Mouse (Mus musculus): Measurements from ENCODE around the gene Plekhs1. TPM values are rescaled to one million over a fixed set of nuclear protein-coding genes. Genes with fewer than 3 reads are reported as not detected.

Plekhs1 gene
- polyA plus RNA-seq, 1 experiment: not detected

- no peak overlapping the region for H3K27ac ChIP-seq (ENCODE audit: control insufficient read depth, insufficient read depth, low read depth, low read length, poor library complexity)
- H3K4me3 ChIP-seq (replicated peaks; ENCODE audit: control insufficient read depth, low read depth, low read length): no peak overlapping the region
- no peaks in the 10 kb centered on the region; the same call in 1 of the 2 replicates for H3K4me1 ChIP-seq (ENCODE audit: control insufficient read depth, insufficient read depth, low read length)
- 53% methylated on average over 4 of the region's 4 CpGs for WGBS
- no peak for TF ChIP-seq POLR2A (IDR thresholded peaks at IDR 0.05; ENCODE audit: borderline replicate concordance, control insufficient read depth, low read depth, low read length)
- TF ChIP-seq CTCF (IDR thresholded peaks at IDR 0.05; ENCODE audit: control insufficient read depth, insufficient read depth, low read length): no peak
These were observed 1.3 kb downstream of the Plekhs1 start for GRCm38 (mm10) chr19:56462786-56463185.

- WGBS: 78% methylated on average over 8 of the region's 8 CpGs
- TF ChIP-seq POLR2A (IDR thresholded peaks at IDR 0.05; ENCODE audit: borderline replicate concordance, control insufficient read depth, low read depth, low read length) (no peak), CTCF (IDR thresholded peaks at IDR 0.05; ENCODE audit: control insufficient read depth, insufficient read depth, low read length) (no peak)
- no peak overlapping the region for H3K27ac ChIP-seq (ENCODE audit: control insufficient read depth, insufficient read depth, low read depth, low read length, poor library complexity)
- no peak overlapping the region for H3K4me3 ChIP-seq (replicated peaks; ENCODE audit: control insufficient read depth, low read depth, low read length)
- H3K4me1 ChIP-seq (ENCODE audit: control insufficient read depth, insufficient read depth, low read length): no peaks in the 10 kb centered on the region; the same call in 1 of the 2 replicates
These were observed 5.0 kb downstream of the Plekhs1 start for GRCm38 (mm10) chr19:56466486-56466885.

- Histone ChIP-seq H3K4me3 (replicated peaks; ENCODE audit: control insufficient read depth, low read depth, low read length) (no peak overlapping the region), H3K27ac (ENCODE audit: control insufficient read depth, insufficient read depth, low read depth, low read length, poor library complexity) (no peak overlapping the region), H3K4me1 (ENCODE audit: control insufficient read depth, insufficient read depth, low read length) (peaks cover under 1% of the 10 kb centered on the region; the same call in 1 of the 2 replicates)
- TF ChIP-seq POLR2A (IDR thresholded peaks at IDR 0.05; ENCODE audit: borderline replicate concordance, control insufficient read depth, low read depth, low read length) (no peak), CTCF (IDR thresholded peaks at IDR 0.05; ENCODE audit: control insufficient read depth, insufficient read depth, low read length) (no peak)
- 80% methylated on average over 14 of the region's 14 CpGs for WGBS
These were observed 9.0 kb downstream of the Plekhs1 start for GRCm38 (mm10) chr19:56470286-56471020.

GRCm38 (mm10) chr19:56471934-56472333 lies 10.5 kb downstream of the Plekhs1 start:
- 81% methylated on average over 10 of the region's 10 CpGs for WGBS
- TF ChIP-seq POLR2A (IDR thresholded peaks at IDR 0.05; ENCODE audit: borderline replicate concordance, control insufficient read depth, low read depth, low read length) (no peak), CTCF (IDR thresholded peaks at IDR 0.05; ENCODE audit: control insufficient read depth, insufficient read depth, low read length) (no peak)
- H3K27ac ChIP-seq (ENCODE audit: control insufficient read depth, insufficient read depth, low read depth, low read length, poor library complexity): no peak overlapping the region
- peaks cover 3% of the 10 kb centered on the region; the same call in 1 of the 2 replicates for H3K4me1 ChIP-seq (ENCODE audit: control insufficient read depth, insufficient read depth, low read length)
- H3K4me3 ChIP-seq (replicated peaks; ENCODE audit: control insufficient read depth, low read depth, low read length): no peak overlapping the region

- TF ChIP-seq CTCF (IDR thresholded peaks at IDR 0.05; ENCODE audit: control insufficient read depth, insufficient read depth, low read length) (no peak), POLR2A (IDR thresholded peaks at IDR 0.05; ENCODE audit: borderline replicate concordance, control insufficient read depth, low read depth, low read length) (no peak)
- Histone ChIP-seq H3K4me1 (ENCODE audit: control insufficient read depth, insufficient read depth, low read length) (peaks cover 3% of the 10 kb centered on the region; the same call in 1 of the 2 replicates), H3K4me3 (replicated peaks; ENCODE audit: control insufficient read depth, low read depth, low read length) (peak overlapping the region; percentile 6), H3K27ac (ENCODE audit: control insufficient read depth, insufficient read depth, low read depth, low read length, poor library complexity) (no peak overlapping the region)
- WGBS: 24% methylated on average over 19 of the region's 19 CpGs
These were observed 13.6 kb downstream of the Plekhs1 start for GRCm38 (mm10) chr19:56474869-56475550.

- no peak overlapping the region for H3K4me3 ChIP-seq (replicated peaks; ENCODE audit: control insufficient read depth, low read depth, low read length)
- TF ChIP-seq POLR2A (IDR thresholded peaks at IDR 0.05; ENCODE audit: borderline replicate concordance, control insufficient read depth, low read depth, low read length) (no peak), CTCF (IDR thresholded peaks at IDR 0.05; ENCODE audit: control insufficient read depth, insufficient read depth, low read length) (no peak)
- no peak overlapping the region for H3K27ac ChIP-seq (ENCODE audit: control insufficient read depth, insufficient read depth, low read depth, low read length, poor library complexity)
- peaks cover 3% of the 10 kb centered on the region; the same call in 1 of the 2 replicates for H3K4me1 ChIP-seq (ENCODE audit: control insufficient read depth, insufficient read depth, low read length)
- WGBS: 71% methylated on average over 2 of the region's 2 CpGs
These were observed 15.1 kb downstream of the Plekhs1 start for GRCm38 (mm10) chr19:56476546-56476945.

- H3K4me3 ChIP-seq (replicated peaks; ENCODE audit: control insufficient read depth, low read depth, low read length): no peak overlapping the region
- H3K27ac ChIP-seq (ENCODE audit: control insufficient read depth, insufficient read depth, low read depth, low read length, poor library complexity): no peak overlapping the region
- TF ChIP-seq CTCF (IDR thresholded peaks at IDR 0.05; ENCODE audit: control insufficient read depth, insufficient read depth, low read length) (no peak), POLR2A (IDR thresholded peaks at IDR 0.05; ENCODE audit: borderline replicate concordance, control insufficient read depth, low read depth, low read length) (no peak)
- 72% methylated on average over 5 of the region's 5 CpGs for WGBS
- peaks cover 3% of the 10 kb centered on the region; the same call in 1 of the 2 replicates for H3K4me1 ChIP-seq (ENCODE audit: control insufficient read depth, insufficient read depth, low read length)
These were observed 15.8 kb downstream of the Plekhs1 start for GRCm38 (mm10) chr19:56477253-56477652.

- Histone ChIP-seq H3K4me1 (ENCODE audit: control insufficient read depth, insufficient read depth, low read length) (peaks cover 3% of the 10 kb centered on the region; the same call in 1 of the 2 replicates), H3K27ac (ENCODE audit: control insufficient read depth, insufficient read depth, low read depth, low read length, poor library complexity) (no peak overlapping the region), H3K4me3 (replicated peaks; ENCODE audit: control insufficient read depth, low read depth, low read length) (no peak overlapping the region)
- TF ChIP-seq CTCF (IDR thresholded peaks at IDR 0.05; ENCODE audit: control insufficient read depth, insufficient read depth, low read length) (no peak), POLR2A (IDR thresholded peaks at IDR 0.05; ENCODE audit: borderline replicate concordance, control insufficient read depth, low read depth, low read length) (no peak)
- WGBS: 41% methylated on average over 3 of the region's 3 CpGs
These were observed 16.4 kb downstream of the Plekhs1 start for GRCm38 (mm10) chr19:56477832-56478231.
